Mouse (Mus musculus): Measurements from ENCODE around the gene Pmpca. TPM values are rescaled to one million over a fixed set of nuclear protein-coding genes. Genes with fewer than 3 reads are reported as not detected.
A peak's percentile ranks its signal among the peaks of the same experiment; 100 is the strongest.

The Pmpca gene
- 100 to 1,000 TPM; 129 to 130 TPM for total RNA-seq (2021)

GRCm38 (mm10) chr2:26389154-26389690 is at the start of gene Pmpca, which contains the start of gene Entr1:
Gene Pmpca (plus strand): TSS chr2:26389339.
Gene Entr1 (minus strand): TSS chr2:26389316.
- intact Hi-C loops (cut with DNase I): loop anchor here (1.0 kb wide), 1 partner anchor 37 kb away; the partner anchor contains the start of gene Dnlz
- peak; percentile 72 for DNase-seq (ENCODE audit: low spot score)

DNA sequence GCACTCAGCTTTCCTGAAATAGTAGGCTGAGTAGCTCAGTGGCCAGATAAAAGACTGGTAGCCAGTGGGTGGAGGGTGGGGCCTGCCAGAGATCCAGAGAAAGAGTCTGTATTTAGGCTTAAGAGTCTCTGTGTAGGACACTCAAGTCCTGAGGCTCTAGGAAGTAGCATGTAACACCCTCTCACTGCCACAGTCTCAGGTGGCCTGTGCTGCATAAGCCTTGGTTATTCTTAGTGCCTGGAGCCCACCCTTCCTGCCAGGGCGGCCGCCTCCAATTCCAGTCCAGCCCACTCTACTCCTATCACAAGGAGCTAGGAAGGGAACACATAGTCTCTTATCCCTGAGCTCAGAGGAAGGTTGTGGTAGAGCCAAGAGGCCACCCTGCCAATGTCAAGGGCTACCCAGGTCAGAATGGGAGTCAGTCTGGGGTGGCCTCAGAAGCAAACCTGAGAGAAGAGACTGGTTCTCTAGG is 47.6 kb upstream of the Pmpca start:
- intact Hi-C loops (cut with DNase I): no loop called here
- DNase-seq (ENCODE audit: low spot score): peak; percentile 54

- intact Hi-C loops (cut with DNase I): no loop called here
- peak; percentile 64 for DNase-seq (ENCODE audit: low spot score)
Measured at GRCm38 (mm10) chr2:26342044-26342443, 47.1 kb upstream of the Pmpca start.

DNA sequence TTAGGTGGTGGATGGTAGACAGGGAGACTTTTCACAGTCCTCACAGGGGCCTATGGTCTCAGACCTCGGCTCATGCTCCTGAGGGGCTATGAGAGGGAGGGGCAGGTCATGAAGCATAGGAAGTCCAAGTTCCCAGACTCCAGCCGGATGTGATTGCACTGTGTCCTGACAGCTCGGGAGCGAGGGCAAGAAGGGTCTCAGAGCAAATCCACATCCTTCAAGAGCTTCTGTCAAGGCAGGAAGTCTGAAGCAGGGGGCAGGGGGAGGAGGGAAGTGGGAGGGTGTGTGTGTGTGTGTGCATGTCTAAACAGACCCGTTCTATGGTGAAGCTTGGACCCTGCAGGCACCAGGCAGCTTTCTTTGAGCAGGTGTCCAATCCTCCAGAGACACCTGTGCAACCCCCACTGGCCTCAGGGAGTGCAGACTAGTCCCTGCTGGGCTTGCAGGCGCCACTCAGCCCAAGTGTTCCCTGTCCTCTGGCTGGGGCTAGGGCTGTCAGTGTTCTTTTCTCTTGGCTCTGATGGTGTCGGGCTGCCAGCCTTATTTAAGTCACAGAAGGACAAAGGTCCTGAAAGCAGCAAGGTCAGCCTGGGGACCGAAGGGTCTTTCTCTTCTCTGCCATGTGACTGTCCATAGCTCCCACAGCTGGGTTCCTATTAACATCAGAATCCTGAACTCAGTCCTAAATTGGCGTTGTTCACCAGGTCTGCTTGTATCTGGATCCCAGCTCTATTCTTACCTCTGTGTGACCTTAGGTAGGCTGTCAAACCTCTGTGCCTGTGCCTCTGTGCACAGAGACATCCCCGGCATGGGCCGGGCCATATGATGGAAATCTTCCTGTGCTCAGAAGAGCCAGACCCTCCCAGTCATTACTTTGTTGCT is 46.3 kb upstream of the Pmpca start:
- intact Hi-C loops (cut with DNase I): no loop called here
- no peak for DNase-seq (ENCODE audit: low spot score)

DNA sequence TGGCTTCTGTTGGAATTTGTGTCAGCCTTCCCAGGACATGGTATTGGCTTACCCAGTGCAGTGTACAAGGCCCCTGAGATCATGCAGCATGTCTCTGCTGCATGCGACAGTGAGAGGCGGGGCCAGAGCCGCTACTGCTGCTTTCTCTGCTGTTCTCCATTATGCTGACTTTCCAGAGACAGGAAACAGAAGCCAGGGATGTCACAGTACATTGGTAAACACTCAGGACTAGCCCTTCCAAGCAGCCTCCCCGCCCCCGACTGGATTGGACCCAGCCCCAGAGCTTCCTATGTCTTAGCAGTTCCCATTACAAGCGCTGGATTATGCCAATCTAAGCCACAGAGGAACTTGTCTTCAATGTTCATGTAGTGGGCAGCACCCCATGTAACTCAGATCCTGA is 40.9 kb upstream of the Pmpca start:
- intact Hi-C loops (cut with DNase I): no loop called here
- DNase-seq (ENCODE audit: low spot score): no peak

DNA sequence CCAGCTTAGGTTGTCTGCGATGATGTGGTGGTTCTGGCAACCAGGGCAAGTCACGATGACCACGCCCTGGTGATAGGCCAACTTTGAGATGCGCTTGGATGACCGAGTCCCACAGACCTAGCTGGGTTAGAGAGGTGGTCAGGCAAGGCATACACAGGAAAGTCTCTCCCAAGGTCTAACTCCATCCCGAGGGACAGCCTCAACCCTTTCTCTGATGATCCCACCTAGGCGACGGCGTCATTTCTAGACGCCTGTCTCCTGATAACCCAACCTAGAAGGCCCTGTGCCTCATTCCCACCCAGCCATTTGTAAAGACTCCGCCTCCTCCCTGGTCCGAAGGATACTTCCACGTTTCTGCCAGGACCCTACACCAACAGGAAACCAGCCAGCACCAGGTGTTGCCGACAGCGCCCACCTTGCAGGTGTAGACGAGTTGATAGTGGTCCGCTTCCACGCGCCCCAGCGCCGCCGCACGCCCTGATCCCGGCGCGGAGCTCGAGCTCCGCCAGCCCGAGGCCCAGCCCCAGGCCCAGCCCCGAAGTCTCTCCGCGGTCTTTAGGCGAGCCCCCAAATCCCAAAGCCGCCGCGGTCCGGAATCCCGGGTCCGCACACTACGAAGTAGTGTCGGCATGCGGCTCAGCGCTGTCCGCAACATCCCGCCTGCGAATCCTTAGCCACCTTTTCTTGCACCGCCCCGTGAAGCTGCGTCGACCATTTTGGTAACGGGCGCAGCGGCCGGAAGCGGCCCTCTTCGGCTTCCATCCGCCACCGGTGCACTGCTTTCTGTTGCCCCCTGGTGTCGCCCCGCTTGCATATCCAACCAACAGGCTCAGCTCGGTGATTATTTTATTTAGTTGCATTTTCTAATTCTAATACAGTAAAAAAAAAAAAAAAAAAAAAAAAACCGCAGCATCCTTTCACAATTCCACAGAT is 37.5 kb upstream of the Pmpca start, which contains the start of gene Dnlz:
Gene Dnlz (minus strand): TSS at position 753 of the 933 bp plus-strand sequence.
- peak; percentile 86 for DNase-seq (ENCODE audit: low spot score)
- intact Hi-C loops (cut with DNase I): loop anchor here (1.0 kb wide), 2 partner anchors 26 to 38 kb away; partner anchors contain the start of genes Entr1 and Pmpca

DNA sequence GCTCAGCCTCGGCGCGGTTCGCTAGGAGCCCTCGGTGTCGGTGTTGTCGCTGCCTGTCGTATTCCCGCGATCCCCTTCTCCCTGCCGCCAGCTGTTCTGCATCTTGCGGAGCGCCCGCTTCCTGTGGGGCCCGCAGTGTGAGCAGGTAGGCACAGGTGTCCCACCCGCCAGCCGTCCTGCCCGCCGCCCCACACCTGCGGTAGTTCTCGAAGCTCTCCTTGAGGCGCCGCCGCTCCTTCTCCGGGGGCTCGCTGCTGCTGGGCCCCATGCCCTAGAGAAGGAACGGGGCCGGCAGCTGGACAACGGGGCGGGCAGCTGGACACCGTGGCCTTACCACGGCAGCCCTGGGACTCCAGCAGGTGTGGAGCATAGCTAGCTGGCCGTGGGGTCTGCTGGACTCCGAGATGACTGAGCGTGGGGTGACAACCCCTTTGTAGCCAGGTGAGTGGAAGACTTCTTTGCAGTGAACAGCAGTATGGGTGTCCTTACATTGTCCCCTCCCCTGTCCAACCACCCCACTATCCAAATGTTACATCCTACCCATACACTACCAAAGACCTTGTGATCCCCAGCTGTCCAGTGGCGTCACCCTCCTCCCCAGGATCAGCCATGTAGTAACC is 36.7 kb upstream of the Pmpca start:
- intact Hi-C loops (cut with DNase I): loop anchor here (1.0 kb wide), 2 partner anchors 27 to 37 kb away; partner anchors contain the start of genes Entr1 and Pmpca
- no peak for DNase-seq (ENCODE audit: low spot score)

GRCm38 (mm10) chr2:26353066-26353980 is 35.8 kb upstream of the Pmpca start:
- intact Hi-C loops (cut with DNase I): no loop called here
- no peak for DNase-seq (ENCODE audit: low spot score)

DNA sequence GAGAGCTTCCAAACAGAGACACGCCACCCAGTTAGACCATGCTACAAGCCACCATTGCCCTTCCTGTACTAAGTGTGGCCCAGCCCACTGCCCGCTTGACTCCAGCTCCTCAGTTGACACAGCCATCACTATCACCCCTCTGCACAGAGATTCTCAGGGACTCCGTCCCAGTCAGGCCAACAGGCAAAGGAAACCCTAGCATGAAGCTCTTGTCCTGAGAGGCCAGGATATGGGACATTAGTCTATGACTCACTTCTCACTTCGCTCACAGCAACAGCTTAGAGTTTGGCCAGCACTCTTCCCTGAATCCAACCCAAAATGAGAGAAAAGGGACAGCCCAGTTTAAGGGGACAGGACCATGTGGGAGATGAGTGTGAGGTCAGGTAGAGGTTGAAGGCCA is 34.7 kb upstream of the Pmpca start:
- intact Hi-C loops (cut with DNase I): loop anchor here (2.0 kb wide), 1 partner anchor 54 kb away; no protein-coding TSS in a partner anchor
- no peak for DNase-seq (ENCODE audit: low spot score)

GRCm38 (mm10) chr2:26356231-26356630 is 32.9 kb upstream of the Pmpca start:
- DNase-seq (ENCODE audit: low spot score): no peak
- intact Hi-C loops (cut with DNase I): no loop called here

- no peak for DNase-seq (ENCODE audit: low spot score)
- intact Hi-C loops (cut with DNase I): no loop called here
Measured at GRCm38 (mm10) chr2:26356678-26357077, 32.5 kb upstream of the Pmpca start.

GRCm38 (mm10) chr2:26357484-26357883 is 31.7 kb upstream of the Pmpca start:
- intact Hi-C loops (cut with DNase I): no loop called here
- DNase-seq (ENCODE audit: low spot score): no peak

DNA sequence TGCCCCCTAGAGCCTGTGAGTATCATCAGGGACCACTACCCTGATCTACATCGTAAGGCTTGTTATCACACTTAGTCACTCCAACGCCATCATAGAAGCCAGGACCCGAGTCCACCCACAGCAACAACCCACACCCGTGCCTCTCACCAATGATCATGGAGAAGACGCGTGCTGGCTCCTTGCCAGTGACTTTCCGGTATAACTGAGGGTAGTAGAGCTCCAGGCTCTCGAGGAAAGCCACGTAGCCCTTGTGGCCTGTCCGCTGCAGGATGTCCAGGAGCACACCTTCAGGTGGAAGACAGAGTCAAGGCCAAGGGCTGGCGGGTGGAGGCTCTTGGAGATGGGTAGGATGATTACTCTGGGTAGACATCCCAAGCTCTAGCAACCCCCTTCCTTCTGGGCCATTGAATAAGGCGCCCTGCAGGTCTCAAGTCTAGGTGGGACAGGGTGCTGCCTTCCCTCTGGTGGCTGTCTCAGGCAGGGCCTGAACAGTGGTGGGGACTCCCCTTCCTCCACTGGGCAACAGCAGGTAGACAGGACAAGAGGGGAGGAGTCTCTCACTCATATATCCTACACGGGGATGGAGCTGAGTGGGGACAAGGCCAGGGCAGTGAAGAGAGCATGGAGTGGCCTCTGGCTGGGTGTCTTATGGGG is 30.3 kb upstream of the Pmpca start:
- DNase-seq (ENCODE audit: low spot score): no peak
- intact Hi-C loops (cut with DNase I): no loop called here

DNA sequence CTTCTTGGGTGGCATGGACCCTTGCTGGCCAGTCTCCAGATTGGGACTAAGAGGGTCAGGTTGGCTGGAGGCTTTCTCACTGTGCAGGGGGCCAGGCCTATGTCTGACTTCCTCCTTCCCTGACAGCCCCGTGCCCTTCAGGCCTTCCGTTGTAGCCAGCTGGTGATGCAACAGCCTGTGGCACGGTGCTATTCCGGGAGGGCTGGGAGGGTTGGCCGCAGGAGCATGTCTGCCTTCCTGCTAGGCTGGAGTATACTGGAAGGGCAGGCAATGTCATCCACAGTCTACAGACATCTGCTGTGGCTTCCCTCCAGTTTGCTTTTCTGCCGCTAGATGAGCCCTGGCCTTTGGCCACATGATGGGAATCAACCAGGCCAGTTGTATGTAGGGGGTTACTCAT is 29.2 kb upstream of the Pmpca start:
- intact Hi-C loops (cut with DNase I): no loop called here
- no peak for DNase-seq (ENCODE audit: low spot score)

- no peak for DNase-seq (ENCODE audit: low spot score)
- intact Hi-C loops (cut with DNase I): no loop called here
Measured at GRCm38 (mm10) chr2:26360772-26361171, 28.4 kb upstream of the Pmpca start, which contains the start of gene Card9. Gene Card9 (minus strand): TSS chr2:26360918.

DNA sequence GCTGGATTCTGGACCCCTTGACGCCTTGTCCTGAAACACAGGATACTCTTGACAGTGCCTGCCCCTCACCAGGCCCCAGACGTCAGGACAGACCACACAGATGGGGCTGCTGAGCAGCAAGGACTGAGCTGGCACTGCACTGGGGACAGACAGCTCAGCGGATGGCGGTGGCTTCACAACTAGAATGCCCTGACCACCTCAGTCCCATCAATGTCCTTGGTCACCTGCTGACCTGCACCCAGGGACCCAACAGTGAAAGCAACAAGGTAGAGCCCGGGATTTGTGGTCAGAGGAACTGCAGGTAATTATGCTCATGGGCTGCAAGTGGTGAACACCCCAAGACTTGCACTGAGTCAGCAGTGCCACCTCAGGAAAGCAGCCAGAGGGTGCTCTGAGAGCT is 26.1 kb upstream of the Pmpca start:
- intact Hi-C loops (cut with DNase I): no loop called here
- no peak for DNase-seq (ENCODE audit: low spot score)

- no peak for DNase-seq (ENCODE audit: low spot score)
- intact Hi-C loops (cut with DNase I): no loop called here
Measured at GRCm38 (mm10) chr2:26363481-26363880, 25.7 kb upstream of the Pmpca start.
